Mouse (Mus musculus) embryo, embryonic 11.5 days (tissue): ENCODE measurements at regions not wholly inside any gene's neighbourhood (a gene's known extent, or its start where the extent isn't known, plus 50 kb on each side); places are given as distances from the start of the nearest gene placed in this dataset.
"Not testable (repeated sequence)": the region's sequence is repeated elsewhere in the genome, so short reads cannot be mapped to it uniquely, and the experiment has no call there.

Experiments used
- DNase-seq: peaks from one replicate; pipeline ENCODE4 v3.0.0-alpha.2; 2012; ENCODE audit warnings: low read depth, low spot score

DNA sequence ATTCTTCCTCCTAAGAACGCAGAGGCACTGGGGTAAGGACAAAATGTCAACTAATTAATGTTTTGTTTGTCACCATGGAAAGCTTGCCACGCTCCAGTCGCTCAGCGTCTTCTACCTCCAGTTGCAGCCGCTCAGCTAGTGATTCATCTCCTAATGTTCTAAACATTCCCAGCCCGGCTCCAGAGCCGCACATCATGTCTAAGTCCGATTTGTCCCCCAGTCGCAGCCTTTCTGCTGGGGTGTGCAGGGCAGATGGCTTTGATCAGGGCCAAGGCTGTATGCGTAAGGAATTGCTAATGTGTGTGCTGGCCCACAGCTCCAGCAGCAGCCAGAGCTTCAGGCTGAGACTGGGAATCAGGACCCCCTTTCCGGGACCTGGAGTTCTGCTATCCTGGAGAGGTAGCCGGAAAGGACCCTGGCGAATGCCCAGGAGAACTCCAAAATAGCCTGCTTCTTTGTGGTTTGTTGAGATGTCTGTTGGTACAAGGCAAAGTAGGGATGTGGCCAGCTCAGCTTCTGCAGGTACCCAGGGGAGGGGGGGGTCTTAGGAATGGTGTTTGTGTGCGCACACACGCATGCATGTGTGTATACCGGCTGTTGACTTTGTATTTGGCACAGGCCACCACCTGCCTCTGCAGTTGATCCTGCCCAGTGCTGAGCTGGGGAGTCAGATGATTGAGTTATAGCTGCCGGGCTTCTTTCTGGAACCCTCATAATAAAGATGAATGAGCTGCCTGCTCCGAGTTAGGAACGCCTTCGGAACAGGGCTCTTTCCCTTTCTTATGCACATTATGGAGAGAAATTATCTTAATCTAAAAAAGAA, 143.0 kb upstream of the Kcng1 start:
- no peak for DNase-seq

- no peak for DNase-seq
Observed at GRCm38 (mm10) chr2:168423551-168423950, 142.0 kb upstream of the Kcng1 start.

GRCm38 (mm10) chr2:168415140-168415539, 133.6 kb upstream of the Kcng1 start:
- DNase-seq, result no peak

- DNase-seq, result no peak
Observed at GRCm38 (mm10) chr2:168414110-168414872, 132.8 kb upstream of the Kcng1 start.

- no peak for DNase-seq
Observed at GRCm38 (mm10) chr2:168412853-168413252, 131.3 kb upstream of the Kcng1 start.

DNA sequence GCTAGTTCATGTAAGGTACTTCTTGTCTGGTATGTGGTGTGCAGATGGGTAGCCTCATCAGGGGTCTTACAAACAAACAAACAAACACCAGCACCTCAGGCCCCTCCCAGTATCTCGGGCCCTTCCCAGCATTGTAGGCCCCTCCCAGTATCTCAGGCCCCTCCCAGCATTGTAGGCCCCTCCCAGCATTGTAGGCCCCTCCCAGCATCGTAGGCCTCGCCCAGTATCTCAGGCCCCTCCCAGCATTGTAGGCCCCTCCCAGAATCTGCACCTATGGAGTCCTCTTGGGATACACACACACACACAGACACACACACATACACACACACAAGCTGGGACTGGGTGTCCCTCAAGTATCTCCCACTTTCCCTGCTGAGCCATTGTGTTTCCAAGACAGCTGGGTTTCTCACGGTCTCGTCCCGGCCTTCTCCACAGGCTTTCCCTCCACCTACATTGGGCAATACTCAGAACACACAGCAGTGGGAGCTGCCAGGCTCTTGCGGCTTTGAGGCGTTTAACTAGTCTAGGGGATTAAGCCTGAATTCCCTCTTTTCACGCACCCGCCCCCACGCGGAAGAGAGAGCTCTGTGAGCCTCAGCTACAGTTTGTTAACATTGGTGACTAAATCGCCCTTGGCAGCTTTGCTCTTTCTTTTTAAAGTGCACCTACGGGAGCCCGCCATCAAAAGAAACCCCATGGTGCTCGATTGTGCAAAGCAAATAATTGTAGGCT, 121.4 kb upstream of the Kcng1 start:
- DNase-seq, result no peak

DNA sequence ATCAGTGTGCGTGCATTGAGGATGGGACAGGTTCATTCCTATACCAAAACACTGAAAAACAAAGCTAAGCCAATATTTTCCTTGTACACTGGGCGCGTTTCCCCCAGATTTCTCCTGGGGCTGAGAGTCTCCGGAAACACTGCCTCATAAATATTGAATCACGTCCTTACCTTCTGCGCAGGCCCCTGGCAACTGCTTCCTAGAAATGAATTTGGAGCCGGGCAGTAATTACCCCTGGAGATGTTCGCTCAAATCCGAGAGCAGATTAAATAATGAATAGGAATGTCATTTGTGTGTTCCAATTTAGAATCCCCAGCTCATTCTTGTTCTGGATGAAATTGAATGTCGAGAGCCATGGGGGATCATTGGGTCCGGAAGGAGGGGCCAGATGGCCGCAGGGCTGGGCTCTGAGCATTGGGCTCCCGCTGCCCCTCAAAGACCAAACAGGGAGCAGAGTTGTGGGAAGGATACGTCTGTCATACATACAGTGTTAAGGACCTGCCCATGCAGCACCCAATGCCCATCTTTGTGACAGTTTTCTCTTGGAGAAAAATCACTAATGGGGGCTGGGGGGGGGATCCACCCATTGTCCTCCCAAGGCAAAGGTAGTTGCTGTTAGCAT, 117.7 kb upstream of the Kcng1 start:
- no peak for DNase-seq

- no peak for DNase-seq
Observed at GRCm38 (mm10) chr2:168396316-168396715, 114.8 kb upstream of the Kcng1 start.

GRCm38 (mm10) chr2:168393341-168393740, 111.8 kb upstream of the Kcng1 start:
- DNase-seq, result no peak

DNA sequence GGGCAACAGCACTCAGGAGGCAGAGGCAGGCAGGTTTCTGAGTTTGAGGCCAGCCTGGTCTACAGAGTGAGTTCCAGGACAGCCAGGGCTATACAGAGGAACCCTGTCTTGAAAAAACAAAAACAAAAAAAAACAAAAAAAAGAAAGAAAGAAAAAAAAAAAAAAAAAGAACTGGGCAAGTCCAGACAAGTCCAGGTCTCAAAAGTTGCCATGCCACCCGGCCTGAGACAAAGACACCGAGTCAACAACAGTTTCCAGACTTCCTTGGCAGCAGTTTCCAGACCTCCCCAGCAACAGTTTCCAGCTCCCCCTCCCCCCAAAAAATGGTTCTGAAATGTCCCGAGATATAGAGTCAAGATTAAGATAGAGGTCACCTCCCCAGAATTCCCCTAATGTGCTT, 110.6 kb upstream of the Kcng1 start:
- DNase-seq, result not testable (repeated sequence)

DNA sequence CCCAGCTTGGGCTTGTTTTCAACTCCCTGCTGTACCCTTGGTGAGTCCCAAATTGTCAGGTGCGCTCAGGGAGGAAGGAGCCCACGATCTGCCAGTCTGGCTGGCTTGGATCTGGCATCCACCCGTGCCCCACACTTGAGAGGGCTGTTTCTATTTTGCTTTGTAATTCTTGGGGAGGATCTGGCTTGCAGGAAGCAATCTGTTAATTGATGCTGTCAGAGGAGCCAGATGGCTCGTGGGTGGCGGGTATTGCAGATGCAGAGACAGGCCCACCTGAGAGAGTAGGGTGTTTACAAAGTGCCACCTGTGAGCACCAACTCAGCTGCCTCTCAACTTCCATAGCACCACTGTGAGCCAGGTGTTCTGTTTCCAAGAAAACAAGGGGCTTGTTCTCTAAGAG, 99.1 kb upstream of the Kcng1 start:
- DNase-seq, result no peak

- DNase-seq, result no peak
Observed at GRCm38 (mm10) chr2:168372356-168372755, 90.8 kb upstream of the Kcng1 start.

- DNase-seq, result peak; percentile 7
Observed at GRCm38 (mm10) chr2:168371245-168371644, 89.7 kb upstream of the Kcng1 start.

- no peak for DNase-seq
Observed at GRCm38 (mm10) chr2:168359200-168359599, 77.7 kb upstream of the Kcng1 start.

DNA sequence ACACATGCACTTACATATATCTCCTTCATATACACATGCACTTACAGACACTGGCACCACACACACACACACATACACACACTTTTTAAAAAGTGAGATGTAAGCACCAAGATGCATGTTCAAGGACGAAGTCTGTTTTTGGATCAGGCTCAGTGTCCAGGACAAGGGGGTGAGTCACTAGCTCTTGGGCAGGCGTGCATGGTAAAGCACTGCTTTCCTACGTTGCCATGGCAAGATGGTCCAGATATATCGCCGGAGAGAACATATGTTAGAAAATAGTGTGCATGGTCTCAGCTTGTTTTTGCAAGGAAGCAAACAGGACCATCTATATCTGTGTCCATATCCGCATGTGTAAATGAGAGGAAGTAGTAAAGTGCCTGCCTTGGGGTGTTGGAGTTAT, 77.0 kb upstream of the Kcng1 start:
- DNase-seq, result no peak

DNA sequence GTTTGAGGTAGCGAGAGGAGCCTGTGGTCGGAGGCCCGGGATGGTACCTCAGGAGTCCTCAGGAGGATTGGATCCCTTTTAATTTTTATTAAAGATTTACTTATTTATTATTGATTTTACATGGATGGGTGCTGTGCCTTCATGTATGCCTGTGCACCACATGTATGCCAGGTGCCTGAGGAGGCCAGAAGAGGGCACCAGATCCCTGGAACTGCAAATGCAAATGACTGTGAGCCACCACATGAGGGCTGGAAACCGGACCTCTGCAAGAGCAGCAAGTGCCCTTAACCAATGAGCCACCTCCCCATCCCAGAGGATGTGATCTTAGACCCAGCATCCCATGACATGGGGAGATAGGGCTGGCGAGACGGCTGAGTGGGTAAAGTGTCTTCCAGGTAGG, 76.3 kb upstream of the Kcng1 start:
- DNase-seq, result no peak

DNA sequence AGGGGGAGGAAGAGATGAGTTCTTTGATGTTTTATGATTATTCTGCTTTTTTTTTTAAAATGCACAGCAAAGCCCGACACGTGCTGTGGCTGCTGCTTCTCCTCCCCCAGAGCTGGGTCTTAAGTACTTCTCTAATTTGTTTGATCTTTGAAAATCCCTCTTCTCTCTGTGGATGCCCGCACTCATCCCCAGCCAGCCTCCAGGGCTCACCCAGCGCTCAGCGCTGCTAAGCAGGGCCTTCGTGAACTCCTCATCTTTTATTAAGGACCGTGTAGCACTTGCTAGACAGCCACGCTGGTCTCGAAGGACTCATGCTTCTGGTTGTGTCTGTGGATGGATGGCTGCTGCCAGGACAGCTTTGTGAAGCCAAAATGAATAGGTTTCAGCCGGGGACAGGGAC, 72.9 kb upstream of the Kcng1 start:
- DNase-seq, result no peak

DNA sequence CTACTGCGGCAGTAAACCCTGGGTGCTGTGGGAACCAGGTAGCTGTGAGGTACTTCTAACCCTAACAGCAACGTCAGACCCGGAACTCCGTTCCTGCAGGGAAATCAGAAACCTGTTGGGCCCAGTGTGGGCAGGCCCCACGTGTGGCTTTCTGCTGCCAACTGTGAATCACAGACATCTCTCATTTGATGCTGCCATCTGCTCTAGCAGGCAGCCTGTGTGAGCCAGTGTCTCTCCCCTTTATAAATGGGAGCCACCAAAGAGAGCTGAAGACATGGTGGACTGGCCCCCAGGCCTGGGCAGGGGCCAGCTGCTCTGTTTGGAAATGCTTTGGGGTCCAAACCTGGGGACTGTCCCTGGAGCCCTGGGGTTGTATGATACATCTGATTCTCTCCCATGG, 71.1 kb upstream of the Kcng1 start:
- DNase-seq, result no peak

GRCm38 (mm10) chr2:168352194-168352593, 70.7 kb upstream of the Kcng1 start:
- DNase-seq, result no peak

DNA sequence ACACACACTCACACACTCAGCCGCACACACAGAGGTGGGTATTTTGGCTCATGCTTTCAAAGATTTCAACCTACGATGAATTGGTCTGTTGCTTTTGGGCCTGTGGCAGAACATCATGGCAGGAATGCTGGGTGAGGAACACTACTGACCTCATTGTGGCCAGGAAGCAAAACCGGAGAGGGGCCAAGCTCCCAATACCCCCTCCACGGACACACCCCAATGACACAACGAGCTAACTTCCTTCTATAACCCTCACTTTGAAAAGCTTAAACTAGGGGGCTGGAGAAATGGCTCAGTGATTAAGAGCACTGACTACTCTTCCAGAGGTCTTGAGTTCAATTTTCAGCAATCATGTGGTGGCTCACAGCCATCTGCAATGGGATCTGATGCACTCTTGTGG, 63.8 kb upstream of the Kcng1 start:
- DNase-seq, result no peak

GRCm38 (mm10) chr2:168343705-168344104, 62.2 kb upstream of the Kcng1 start:
- no peak for DNase-seq

DNA sequence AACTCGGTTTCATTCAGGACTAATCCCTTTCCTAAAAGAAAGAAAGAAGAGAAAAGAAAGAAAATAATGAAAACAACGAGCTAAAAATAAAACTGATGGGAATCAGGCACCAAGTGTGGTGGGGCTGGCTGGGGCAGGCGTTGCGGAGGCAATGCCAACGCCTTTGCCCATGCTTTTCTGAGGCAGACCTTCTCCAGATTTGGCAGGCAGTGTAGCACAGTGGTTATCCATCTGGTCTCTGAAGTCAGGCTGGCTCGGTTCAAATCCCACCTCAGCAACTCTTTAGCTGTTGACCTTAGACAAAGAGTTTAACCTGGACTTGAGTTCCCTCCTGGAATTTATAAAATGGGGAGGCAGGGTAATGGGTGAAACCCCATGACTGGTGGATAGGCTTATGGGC, 57.3 kb upstream of the Kcng1 start:
- no peak for DNase-seq
